Mouse (Mus musculus) lung, postnatal 36 days (tissue): ENCODE results near the gene AC170998.1.
"Not testable (repeated sequence)": the region's sequence is repeated elsewhere in the genome, so short reads cannot be mapped to it uniquely, and the experiment has no call there.

Experiments
- DNase-seq: peaks from one replicate; pipeline ENCODE4 v3.0.0; 2022; ENCODE audit warnings: mixed read lengths

AC170998.1 gene

DNA sequence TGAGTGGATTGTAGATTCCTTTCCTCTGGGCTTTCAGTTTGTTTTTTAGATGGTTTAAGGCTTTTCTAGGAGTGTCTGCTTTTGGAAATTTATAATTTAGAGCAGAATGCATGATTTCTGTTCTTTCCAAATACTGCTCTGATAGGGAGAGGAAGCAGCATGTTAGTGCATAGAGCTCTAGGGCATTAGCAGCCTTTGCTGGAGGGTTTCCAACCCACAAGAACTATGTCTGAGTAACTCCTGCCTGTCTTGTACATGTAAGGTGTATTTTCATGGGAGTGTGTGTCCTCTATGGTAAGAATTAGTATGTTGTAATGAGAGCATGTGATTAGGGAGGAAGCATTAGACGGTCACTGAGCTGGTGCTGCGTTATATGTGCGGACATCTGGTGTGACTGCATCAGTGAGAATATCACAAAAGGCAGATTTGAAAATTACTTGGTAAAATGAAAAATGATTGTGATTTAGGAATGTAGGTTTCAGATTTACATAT lies 18.7 kb upstream of the AC170998.1 start:
- no peak for DNase-seq

DNA sequence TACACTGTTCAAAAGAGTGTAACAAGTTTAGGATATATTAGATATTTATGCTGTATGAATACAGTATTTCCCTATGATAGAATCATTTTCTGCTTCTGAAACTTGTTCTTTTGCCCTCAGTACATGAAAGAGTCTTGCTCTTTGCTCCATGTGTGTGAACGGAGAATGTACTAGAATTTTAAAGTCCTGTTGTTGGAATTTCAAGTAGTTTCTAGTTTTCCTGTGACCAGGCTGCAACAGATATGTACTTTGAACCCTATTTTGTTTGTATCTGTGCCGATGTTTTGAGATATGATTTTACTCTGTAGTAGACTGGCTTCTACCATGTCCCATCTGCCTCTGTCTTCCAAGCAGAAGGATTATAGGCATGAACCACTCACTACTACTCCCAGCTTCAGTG lies 18.1 kb upstream of the AC170998.1 start:
- DNase-seq = no peak

DNA sequence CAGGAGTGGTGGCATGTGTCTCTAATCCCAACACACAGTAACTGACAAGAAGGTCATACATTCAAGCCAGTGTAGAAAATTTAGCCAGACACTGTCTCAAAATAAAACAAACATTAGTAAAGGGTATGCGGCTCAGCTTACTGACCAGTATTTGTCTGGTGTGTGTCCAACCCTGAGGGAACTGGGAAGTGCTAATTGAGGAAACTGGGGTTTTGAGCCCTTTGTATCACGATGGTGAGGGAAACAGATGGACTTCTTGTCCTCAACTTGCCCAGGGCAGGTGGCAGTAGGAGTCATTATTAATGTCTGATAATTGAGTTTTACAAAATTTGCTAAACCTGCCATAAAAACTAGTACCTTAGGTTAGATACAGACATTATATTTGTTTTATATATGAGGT lies 16.9 kb upstream of the AC170998.1 start:
- DNase-seq = no peak

DNA sequence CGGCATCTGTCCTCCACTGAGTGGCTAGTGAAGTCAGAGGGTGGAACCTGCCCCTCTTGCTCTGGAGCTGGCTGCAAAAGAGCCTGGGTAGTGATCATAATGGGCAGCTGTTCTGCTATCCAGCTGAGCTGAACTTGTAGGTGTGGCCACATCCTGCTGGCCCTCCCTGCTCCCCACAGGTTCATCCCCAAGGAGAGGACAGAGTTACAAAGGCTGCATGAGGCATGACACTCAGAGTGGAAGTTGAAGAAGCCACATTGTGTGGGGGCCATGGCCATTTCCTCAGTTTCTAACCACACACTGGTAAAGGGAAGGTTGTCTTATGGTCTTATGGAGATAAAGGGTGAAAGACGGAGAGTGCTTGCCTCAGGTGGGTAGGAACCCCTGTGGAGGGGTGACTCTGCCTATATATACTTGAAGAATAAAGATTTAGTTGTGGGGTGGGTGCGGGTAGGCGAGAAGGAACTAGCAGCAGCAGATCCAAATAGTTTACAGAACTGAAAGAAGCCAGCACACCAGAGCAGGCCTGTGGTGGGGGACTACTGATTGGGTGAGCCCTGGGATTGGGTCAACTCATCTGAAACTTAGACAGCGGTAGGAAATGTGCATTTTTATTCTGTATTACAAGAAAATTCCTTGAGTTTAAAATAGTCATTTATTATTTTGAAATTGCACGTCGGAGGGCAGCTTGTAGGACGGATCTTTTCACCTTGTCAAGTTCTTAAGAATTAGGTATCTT lies 16.2 kb upstream of the AC170998.1 start:
- peak; percentile 36 for DNase-seq

DNA sequence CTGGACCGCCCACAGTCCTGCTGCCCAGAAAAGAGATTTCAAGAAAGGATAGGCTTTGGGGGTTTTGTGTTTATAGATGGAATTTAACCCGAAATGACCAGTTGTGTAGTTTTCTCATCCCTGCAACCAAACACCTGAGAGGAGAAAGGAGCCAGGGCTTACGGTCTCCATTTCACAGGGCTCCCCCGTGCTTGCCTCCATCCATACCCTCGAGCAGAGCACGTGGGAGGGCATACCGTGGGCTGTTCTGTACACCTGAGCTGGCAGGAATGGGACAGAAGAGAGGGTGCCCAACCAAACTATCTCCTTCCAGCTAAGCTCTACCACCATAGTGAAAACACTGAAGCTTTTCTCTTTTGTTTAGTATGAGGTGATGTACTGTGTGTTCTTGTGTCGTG lies 15.6 kb upstream of the AC170998.1 start:
- DNase-seq = no peak

DNA sequence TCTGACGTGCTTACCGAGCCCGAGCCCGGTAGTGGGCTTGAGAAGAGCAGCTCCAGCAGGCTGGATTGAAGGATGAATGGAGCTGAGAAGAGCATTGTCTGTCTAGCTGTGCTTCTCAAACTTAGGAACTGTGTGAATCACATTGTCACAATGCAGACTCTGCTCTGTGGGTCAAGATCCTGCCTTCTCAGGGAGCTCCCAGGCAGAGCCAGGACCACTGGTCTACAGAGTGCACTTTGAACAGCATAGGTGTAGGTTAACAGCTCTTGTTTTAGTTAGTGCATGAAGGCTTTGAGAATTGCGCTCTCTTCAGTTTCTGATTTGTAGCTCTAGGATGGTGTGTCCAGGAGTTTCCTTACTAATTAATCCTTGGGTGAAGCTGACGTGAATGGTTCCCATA lies 14.6 kb upstream of the AC170998.1 start:
- DNase-seq = no peak

DNA sequence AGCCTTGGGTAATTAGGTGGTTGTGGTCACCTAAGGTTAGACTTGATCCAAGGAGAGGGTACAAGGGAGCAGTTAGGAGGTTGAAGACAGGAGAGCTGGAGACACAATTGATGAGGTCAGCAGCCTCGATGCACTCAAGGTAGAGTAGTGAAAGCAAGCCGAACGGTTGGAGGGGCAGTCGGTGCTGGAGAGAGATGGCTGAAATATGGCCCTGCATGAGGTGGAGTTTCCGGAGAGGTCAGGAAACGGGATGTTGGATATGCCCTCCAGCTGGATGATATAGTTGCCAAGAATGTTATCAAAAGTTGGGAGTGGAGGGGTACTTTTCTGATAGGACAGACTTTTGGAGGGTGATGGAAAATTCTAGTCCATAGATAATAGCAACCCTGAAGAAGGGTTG lies 13.6 kb upstream of the AC170998.1 start:
- DNase-seq = no peak

DNA sequence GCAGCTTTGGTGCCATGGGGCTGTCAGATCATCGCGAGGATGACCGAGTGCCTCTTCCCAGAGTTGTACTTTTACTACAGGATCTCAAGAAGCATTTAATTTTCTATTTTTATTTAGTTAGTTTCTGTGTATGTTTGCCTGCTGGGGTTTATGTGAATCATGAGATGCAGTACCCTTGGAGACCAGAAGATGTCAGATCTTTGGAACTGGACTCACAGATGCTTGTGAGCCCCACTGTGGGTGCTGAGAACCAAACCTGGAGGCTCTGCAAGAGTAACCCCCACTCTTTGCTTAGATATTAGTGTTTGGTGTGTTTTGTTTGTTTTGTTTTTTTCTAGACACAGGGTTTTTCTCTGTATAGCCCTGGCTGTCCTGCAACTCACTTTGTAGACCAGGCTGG lies 11.9 kb upstream of the AC170998.1 start:
- DNase-seq = no peak

DNA sequence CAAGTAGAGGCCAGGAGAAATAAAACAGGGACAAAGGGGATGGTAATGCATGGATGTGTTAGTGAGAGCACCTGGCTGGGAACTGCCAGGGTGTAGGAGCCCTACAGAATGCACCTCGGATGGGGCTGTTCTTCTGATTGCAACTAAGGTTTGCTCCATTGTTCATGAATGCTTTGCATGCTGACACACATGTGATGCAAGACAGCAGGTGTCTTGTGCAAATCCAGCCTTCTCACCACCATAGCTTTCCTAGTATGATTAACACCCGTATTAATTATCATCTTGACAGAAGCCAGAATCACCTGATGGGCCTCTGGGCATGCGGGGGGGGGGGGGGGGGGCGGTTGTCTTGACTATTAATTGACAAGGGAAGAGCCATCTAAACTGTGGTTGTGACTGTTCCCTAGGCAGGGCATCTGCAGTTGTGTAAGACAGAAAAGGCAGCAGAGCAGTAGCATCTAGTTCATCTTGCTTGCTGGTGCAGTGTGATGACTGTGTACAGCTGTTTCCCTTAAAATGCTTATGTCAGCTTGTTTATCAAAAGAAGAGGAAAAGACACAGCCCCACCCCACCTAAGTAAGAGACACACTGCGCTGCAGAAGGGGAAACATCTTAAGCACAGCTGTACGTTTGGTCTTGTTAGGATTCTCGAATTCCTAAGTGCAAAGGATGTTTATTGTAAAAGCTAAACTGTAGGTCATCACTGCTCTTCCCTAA lies 9.9 kb upstream of the AC170998.1 start:
- no peak for DNase-seq

DNA sequence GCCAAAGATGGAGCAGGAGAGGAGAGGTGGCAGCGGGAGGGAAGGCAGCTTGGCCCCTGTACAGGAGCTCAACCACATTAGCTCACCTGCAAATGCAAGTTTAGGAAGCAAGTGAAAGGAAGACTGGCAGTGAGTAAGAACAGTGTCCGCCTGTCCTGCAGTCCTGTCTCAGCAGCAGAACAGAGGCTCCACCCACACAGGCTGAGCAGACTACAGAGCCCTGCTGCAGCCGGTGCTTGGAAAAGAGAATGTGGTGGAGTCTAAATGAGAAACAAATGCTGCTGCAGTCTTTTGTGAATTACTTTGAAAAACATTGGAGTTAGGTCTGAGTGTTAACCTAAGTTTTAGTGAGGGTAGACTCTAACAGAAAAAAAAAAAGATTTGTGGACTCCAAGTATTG lies 8.3 kb upstream of the AC170998.1 start:
- DNase-seq = no peak

DNA sequence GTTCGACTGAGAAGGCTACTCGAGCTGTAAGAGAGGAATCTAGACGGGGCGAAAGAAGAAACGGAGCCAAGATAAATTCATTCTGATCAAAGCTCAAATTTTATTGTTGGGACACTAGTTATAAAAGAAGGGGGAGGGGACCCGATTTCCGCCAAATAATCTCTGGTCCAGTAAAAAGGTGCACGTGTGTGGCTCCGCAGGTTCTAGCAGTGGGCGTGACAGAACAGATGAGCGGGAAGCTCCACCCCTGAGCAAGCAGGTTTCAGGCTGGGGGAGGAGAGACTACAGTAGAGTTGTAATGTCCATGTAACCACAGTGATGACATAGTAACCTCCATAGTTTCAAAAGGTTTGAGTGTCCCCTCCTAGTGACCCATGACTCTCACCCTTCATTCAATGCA lies 1.6 kb downstream of the AC170998.1 start:
- DNase-seq = not testable (repeated sequence)

DNA sequence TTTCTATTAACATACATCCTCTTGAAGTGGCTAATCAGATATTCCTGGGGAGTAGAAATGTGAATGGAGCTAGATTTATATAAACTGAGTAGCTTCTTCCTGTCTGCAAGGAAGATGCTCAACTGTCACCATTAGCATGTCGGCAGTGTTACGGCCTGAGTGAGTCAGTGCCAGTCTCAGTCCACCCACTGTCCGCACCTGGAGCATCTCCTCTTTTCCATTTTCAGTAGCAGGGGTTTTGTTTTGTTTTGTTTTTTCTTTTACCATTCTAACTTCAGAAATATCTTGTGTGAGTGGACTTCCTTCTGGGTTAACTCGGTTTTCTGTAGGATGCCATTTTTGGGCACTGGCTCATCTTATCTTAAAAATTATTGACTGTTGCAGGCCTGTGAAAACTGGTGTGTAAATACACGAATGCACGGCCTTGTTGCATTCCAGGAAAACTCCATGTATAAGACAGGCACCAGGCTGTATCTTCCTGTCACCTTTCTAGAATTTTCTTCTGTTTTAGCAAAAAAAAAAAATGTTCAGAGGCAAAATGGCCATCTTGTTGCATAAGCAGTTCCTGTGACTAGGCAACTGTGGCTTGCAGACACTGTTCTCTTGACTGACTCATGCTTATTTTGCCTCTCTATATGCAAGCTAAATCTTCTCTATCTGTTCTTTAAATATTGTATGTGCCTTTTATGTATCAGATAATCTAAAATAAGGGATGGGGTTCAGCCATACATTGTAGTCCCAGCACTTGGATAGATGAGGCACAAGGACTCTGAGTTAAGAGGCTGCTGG lies 9.6 kb downstream of the AC170998.1 start:
- DNase-seq = no peak

DNA sequence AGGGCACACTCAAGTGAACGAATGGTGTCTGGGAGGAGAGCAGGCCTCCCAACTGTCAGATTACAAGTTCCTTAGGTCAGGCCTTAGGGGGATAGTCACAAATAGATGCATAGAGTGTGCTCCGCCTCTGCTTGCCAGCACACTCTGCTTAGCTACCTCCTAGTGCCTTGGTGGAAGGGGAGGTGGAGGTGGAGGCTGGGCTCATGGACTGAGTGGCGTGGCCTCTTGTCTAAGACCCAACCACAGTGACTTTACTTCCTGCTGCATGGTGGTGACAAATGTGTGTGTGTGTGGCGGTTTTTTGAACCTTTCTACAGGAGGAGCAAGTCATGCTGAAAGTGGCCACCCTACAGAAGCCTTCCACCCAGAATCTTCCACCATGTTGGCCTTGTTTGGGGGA lies 10.6 kb downstream of the AC170998.1 start:
- peak; percentile 18 for DNase-seq

DNA sequence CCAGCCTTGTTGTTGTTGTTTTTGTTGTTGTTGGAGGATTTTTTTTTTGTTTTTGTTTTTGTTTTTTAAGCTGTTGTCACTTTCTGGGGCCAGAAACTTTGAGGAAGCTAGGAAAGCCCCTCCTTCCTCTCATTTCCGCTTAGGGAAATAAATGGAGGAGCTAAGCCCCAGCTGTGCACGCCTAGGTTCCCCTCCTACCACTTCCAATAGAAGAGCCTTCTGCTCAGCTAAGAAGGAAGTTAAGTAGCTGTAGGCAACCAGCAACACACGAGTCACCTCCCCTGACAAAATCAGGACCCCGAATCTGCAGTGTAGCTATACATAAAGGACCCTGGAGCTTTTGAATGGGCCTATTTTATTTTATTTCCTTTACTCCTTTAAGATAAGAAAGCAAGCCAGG lies 12.1 kb downstream of the AC170998.1 start:
- peak; percentile 44 for DNase-seq

DNA sequence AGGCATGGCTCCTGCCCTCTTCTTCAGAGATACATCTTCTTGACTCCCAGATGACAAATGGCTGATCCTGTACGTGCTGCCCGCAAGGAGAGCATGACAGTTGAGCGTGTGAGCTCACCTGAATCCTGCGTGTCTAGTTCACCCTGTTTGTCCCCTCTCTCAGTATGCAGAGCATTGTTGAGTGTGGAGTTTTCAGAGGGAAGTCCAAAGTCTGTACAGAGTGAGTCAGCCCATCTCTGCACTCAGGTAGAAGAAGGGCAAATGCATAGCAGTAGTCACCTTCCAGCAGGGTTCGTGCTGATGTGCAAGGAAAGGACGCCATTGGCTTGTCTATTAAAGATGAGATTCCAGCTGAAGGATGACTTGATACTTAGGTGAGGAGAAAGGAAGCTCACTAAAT lies 13.4 kb downstream of the AC170998.1 start:
- no peak for DNase-seq

DNA sequence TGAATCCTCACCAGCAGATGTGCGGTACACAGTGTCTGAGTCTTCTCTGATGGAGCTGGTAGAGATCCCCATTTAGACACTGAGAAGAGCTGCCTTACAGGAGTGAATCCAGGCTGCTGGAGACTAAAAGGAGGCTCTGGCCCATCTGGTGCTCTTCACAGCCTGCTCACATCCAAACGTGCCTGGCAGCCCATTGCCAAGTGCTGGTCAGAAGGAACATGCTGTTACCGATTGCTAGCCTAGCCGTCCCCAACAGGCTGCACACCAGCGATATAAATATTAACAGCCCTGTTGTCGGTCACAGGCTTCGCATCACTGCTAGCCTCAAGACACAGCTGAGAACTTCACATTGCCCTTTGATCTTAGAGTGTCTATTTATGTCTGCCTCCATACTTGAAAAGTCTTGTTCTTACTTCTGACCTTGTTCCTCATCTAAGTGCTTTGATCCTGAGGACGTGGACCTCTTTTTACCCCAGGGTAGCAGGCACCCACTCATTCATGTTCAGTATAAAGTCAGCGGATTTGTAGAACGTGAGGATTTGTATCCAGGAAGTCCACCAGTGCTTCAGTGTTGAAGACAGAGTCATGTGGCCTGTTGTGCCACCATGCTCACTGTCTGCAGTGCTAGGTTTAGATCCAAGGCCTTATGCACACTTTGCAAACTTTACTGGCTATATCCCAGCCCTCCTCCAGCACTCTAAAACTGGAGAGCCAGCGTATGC lies 17.4 kb downstream of the AC170998.1 start:
- no peak for DNase-seq

DNA sequence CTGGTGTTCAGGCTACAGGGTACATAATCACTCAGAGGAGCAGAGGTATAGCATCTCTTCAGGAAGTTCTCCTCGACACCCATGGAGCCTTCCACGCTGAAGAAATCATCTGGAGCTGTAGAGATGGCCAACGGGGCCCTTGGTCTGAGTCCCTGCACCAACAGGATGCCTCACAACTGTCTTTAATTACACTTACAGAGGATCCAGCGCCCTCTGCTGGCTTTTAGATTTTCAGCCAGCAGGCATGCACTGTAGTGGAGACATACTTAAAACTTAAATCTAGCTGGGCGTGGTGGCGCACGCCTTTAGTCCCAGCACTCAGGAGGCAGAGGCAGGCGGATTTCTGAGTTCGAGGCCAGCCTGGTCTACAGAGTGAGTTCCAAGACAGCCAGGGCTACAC lies 18.0 kb downstream of the AC170998.1 start:
- DNase-seq = peak; percentile 34

DNA sequence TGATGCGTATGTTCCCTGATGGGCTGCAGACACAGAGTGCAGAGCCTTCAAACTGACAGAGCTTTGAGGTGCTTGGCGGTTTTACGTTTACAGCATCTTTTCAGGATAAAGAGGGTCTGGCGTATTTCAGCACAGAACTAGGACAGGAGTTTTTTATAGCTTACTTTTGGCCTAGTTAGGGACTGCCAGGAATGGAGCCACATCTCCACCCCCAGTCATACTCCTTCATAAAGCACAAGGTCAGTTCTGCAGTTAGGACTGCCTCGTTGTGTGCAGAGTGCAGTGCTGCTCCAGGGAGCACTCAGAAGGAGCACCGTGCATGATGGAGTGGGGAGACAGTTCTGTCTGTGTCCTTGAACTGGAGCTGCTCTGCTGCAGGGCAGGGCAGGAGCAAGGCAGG lies 19.9 kb downstream of the AC170998.1 start:
- DNase-seq = no peak

DNA sequence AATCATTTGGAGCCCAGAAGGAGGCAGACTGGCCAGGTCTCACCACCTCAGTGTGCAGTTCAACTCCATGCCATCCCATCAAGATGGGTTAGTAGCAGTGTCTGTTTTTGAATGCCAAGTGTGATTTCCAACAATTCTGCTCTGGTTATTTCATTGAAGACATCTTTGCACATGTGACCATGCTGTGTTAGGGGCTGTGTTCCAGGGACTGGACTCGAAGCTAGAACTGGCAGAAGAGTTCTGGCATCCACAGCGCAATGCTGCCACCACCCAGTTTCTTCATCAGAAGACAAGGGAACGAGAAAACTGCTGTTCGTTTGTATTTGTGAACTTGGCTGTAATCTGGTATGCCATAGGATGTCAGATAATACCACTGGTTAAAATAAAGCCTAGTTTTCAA lies 22.1 kb downstream of the AC170998.1 start:
- no peak for DNase-seq

DNA sequence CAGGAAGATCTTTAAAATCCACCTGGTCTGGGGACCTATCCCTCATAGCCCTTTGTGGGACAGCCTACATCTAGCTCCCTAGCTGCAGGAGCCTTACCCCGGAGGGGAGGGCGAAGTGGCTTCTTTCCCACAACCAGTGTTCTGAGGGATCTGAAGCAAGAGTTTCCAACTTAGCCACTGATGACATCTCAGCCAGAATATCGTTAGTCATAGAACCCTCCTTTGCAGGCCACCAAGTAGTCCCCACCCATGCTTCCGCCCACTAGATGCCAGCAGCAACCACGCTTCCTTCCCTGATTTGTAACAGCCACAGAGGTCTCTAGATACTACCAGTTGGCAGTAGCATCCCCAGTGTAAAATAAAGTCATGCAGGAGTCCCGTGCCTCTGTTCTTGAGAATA lies 24.7 kb downstream of the AC170998.1 start:
- DNase-seq = peak; percentile 51

DNA sequence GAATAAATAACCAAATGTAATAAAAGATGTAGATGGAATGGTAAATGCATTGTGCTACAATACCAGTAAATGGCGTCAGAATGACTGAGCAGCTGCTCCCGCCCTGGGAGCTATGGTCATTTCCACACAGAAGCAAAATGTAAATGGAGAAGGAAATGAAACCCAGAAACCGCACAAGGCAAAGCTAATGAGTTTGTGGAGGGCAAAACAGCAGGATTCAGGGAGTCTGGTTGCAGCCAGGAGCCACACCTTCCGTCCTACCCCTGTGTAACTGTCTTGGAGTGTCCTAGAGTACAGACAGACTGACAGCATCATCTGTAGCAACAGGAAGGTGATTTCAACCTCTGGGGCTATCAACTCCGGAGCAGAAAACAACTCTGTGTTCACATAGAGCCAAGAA lies 30.6 kb downstream of the AC170998.1 start:
- DNase-seq = no peak

DNA sequence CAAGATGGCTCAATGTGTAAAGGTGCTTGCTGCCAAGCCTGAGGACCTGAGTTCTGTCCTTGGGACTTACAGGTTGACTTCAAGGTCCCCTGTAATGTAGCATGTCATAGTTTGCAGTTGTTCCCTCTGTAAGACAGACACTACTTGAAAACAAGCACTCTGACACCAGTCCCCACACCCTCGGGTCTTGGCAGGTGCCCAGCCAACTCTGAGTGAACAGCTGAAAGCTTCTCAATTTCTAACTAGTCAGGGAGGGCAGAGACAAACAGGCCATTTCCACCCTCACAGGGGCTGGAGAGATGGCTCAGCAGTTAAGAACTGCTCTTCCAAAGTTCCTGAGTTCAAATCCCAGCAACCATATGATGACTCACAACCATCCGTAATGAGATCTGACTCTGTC lies 31.6 kb downstream of the AC170998.1 start:
- no peak for DNase-seq

DNA sequence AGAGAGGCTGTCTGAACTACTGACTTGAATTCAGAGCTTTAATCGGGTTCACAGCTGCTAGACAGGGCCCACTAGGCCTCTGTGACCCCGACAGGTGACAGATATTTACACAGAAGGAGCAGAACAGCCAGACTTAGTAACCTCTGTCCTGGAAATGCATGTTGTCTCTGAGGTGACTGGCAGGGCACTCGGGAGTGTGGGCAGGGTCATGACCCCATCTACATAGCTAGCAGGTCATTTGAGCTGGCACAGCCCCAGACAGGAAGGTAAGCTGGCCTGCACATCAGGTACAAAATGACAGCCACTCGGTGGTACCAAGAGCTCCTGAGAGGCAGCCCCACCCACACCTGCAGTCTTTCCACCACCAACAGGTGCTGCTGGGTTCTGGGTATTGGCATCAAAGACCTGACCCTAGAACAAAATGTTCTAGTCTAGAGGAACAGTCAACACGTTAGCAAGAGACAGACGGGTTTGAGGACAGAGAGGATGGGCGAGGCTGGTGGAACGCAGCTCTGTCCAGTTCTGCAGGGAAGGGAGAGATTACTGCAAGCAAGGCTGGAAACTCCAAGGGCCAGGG lies 34.9 kb downstream of the AC170998.1 start:
- DNase-seq = peak; percentile 23
